36 mouse cellular contexts compared by ENCODE assay signal in the genomic region with DNA sequence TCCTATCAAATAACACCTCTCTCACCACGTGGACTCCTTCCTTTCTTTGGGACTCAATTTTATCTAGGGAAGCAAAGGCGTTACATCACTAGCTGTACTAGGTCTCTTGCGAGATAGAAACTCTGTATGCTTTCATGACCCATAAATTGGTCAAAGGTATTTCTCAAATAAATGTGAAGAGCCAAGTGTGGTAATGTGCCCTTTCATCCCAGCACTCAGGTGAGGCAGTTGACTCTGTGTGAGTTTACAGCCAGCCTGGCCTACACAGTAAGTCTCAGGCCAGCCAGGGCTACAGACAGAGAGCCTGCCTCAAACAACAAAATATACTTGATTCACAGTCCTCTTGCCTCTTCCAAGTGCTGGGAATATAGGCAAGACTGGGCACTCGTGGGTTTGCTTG. TPM values are rescaled to one million over a fixed set of nuclear protein-coding genes. Genes with fewer than 3 reads are reported as not detected.
"Had no signal": no experiment of that assay in that cellular context is flagged by ENCODE, and none has a peak within 500 bp of the region (broad histone marks: within the 10 kb centered on the region; RNA-seq: fewer than 3 reads in every experiment).

No protein-coding gene starts in this region.

- H3K27ac ChIP-seq: left cerebral cortex, adult 2 months; limb, embryonic 10.5 days; limb, embryonic 12.5 days; limb, embryonic 13.5 days; limb, embryonic 15.5 days; liver, embryonic 13.5 days; liver, embryonic 14.5 days; liver, embryonic 15.5 days; lung, embryonic 15.5 days; macrophage; midbrain, embryonic 10.5 days; midbrain, embryonic 12.5 days; midbrain, embryonic 13.5 days; midbrain, embryonic 15.5 days; neural tube, embryonic 12.5 days had no signal

- H3K4me2 ChIP-seq: limb, embryonic 12.5 days; limb, embryonic 13.5 days; limb, embryonic 15.5 days; liver, embryonic 13.5 days; liver, embryonic 15.5 days; lung, embryonic 14.5 days; lung, embryonic 15.5 days; midbrain, embryonic 11.5 days; midbrain, embryonic 12.5 days; midbrain, embryonic 13.5 days; midbrain, embryonic 15.5 days; neural tube, embryonic 12.5 days had no signal

- H3K9ac ChIP-seq: limb, embryonic 12.5 days; limb, embryonic 13.5 days; limb, embryonic 15.5 days; liver, embryonic 13.5 days; liver, embryonic 14.5 days; liver, embryonic 15.5 days; lung, embryonic 14.5 days; lung, embryonic 15.5 days; midbrain, embryonic 12.5 days; midbrain, embryonic 13.5 days; midbrain, embryonic 15.5 days; neural tube, embryonic 12.5 days had no signal

- H3K9me3 ChIP-seq: limb, embryonic 10.5 days; limb, embryonic 12.5 days; limb, embryonic 13.5 days; limb, embryonic 15.5 days; liver, embryonic 13.5 days; liver, embryonic 15.5 days; lung, embryonic 15.5 days; megakaryocyte, embryonic 14.5 days; midbrain, embryonic 10.5 days; midbrain, embryonic 12.5 days; midbrain, embryonic 13.5 days; midbrain, embryonic 15.5 days; neural tube, embryonic 12.5 days had no signal

- H3K36me3 ChIP-seq: limb, embryonic 10.5 days; limb, embryonic 12.5 days; limb, embryonic 13.5 days; liver, embryonic 15.5 days; lung, embryonic 15.5 days; midbrain, embryonic 10.5 days; midbrain, embryonic 12.5 days; midbrain, embryonic 13.5 days; midbrain, embryonic 15.5 days; neural tube, embryonic 12.5 days had no signal

- H3K4me3 ChIP-seq: left cerebral cortex, adult 2 months; limb, embryonic 10.5 days; limb, embryonic 12.5 days; limb, embryonic 13.5 days; limb, embryonic 15.5 days; liver, embryonic 13.5 days; liver, embryonic 15.5 days; lung, embryonic 15.5 days; megakaryocyte, embryonic 14.5 days; midbrain, embryonic 10.5 days; midbrain, embryonic 12.5 days; midbrain, embryonic 13.5 days; midbrain, embryonic 15.5 days; myocyte; neural tube, embryonic 12.5 days had no signal

- ATAC-seq: lung, postnatal 0 days; midbrain, embryonic 13.5 days; midbrain, embryonic 15.5 days; midbrain, embryonic 16.5 days had no signal

- DNase-seq: left cerebral cortex, postnatal 4 days; liver; liver, embryonic 13.5 days; lung, adult 18-20 months; lung, adult 2 months; lung, embryonic 14.5 days; lung, postnatal 10 days; lung, postnatal 14 days; lung, postnatal 36 days; lung, postnatal 4 days; midbrain, embryonic 14.5 days had no signal

RNA-seq across cellular contexts. Expression of gene Entpd2, which starts 35.8 kb away (rescaled TPM):
- total RNA-seq: megakaryocyte progenitor cell, adult 5-6 weeks; megakaryocyte, adult 5-6 weeks; megakaryocyte-erythroid progenitor cell, adult 5-6 weeks; monocyte, adult 5-6 weeks had no signal
- polyA plus RNA-seq: limb, embryonic 10.5 days; limb, embryonic 11.5 days; midbrain, embryonic 10.5 days; neural tube, embryonic 11.5 days had no signal
